Mouse (Mus musculus) stomach, postnatal 0 days (tissue): Measurements from ENCODE around the gene Car12. TPM values are rescaled to one million over a fixed set of nuclear protein-coding genes. Genes with fewer than 3 reads are reported as not detected.

Source experiments
- ATAC-seq: fragments of 200-750 bp; cut with Nextera tagmentation; 2 replicates; pipeline ENCODE4 v1.8.0; 2017; ENCODE audit not compliant: low FRiP score, low TSS enrichment
- DNase-seq: peaks from one replicate; pipeline ENCODE4 v3.0.0-alpha.2; 2016; ENCODE audit warnings: low spot score
- H3K27ac ChIP-seq: fragments of 300-500 bp; sonication (generic); replicated peaks from 2 replicates; pipeline ENCODE4 v1.5.1; 2014; ENCODE audit warnings: mild to moderate bottlenecking, control low read depth
- H3K27me3 ChIP-seq: fragments of 300-500 bp; sonication (generic); 2 replicates; pipeline ENCODE4 v1.6.1; 2014; ENCODE audit warnings: low read length; ENCODE audit not compliant: control insufficient read depth, insufficient read depth
- H3K36me3 ChIP-seq: fragments of 300-500 bp; sonication (generic); 2 replicates; pipeline ENCODE4 v1.6.1; 2014; ENCODE audit warnings: low read length, mixed read lengths; ENCODE audit not compliant: control insufficient read depth, insufficient read depth
- H3K4me1 ChIP-seq: fragments of 300-500 bp; sonication (generic); replicated peaks from 2 replicates; pipeline ENCODE4 v1.6.1; 2014; ENCODE audit warnings: antibody characterized with exemption; ENCODE audit not compliant: control insufficient read depth, insufficient read depth
- H3K4me2 ChIP-seq: fragments of 300-500 bp; sonication (generic); replicated peaks from 2 replicates; pipeline ENCODE4 v1.6.1; 2014; ENCODE audit warnings: low read depth, mild to moderate bottlenecking, control low read depth, moderate library complexity
- H3K4me3 ChIP-seq: fragments of 300-500 bp; sonication (generic); 2 replicates; pipeline ENCODE4 v1.5.1; 2014; ENCODE audit warnings: low read depth, low read length, control low read depth
- H3K9ac ChIP-seq: fragments of 300-500 bp; sonication (generic); 2 replicates; pipeline ENCODE4 v1.6.1; 2014; ENCODE audit warnings: mild to moderate bottlenecking, low read length, control low read depth, mixed read lengths
- H3K9me3 ChIP-seq: fragments of 300-500 bp; sonication (generic); 2 replicates; pipeline ENCODE4 v1.6.1; 2016; ENCODE audit warnings: low read length; ENCODE audit not compliant: control insufficient read depth
- CTCF ChIP-seq: IDR thresholded peaks from 2 replicates; pipeline ENCODE4 v1.5.1; 2016; ENCODE audit warnings: antibody characterized with exemption, low read depth, mild to moderate bottlenecking, moderate library complexity
- EP300 ChIP-seq: optimal IDR thresholded peaks from 2 replicates; pipeline ENCODE3; 2016; ENCODE audit warnings: antibody characterized with exemption
- WGBS: fragments of 180-500 bp; shearing (Covaris S2); extraction: QIAGEN DNeasy Blood & Tissue Kit; methylation state at CpG from one replicate; pipeline ENCODE4 v1.1.7; 2014; 5-methylcytosine and 5-hydroxymethylcytosine counted together
- polyA plus RNA-seq: library from polyadenylated mRNA; unstranded; fragments of >200 nt; fragmentation: Nextera tagmentation; extraction: Ambion mirVana; gene quantifications from 2 replicates; pipeline ENCODE4 v1.2.1, GENCODE M21; 2015

The Car12 gene
- polyA plus RNA-seq, 1 experiment from 2014 or later = 11.3 TPM

DNA sequence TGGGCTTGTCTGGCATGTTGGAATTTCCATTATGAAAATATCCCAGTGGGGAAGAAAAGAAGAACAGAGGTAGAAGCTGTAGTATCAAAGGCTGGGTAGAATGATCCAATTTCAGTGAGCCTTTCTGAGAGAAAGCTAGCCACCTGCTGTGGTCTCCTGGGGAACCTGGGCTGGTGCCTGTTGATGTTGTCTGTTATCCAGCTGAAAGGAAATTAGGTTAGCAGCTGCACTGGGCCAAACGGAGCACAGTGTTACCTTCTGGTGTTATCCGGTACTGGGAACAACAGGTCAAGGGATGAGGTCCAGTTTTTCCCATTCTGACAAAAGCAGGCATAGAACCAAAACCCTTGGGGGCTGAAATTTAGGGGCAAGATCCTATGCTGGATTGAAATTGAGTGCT lies 99.9 kb downstream of the Car12 start:
- H3K27ac ChIP-seq = no peak overlapping the region
- H3K4me2 ChIP-seq = no peak overlapping the region
- H3K27me3 ChIP-seq = no peaks in the 10 kb centered on the region
- no peaks in the 10 kb centered on the region for H3K36me3 ChIP-seq
- H3K4me3 ChIP-seq = no peak overlapping the region
- no peak overlapping the region for H3K9ac ChIP-seq
- TF ChIP-seq EP300 = no peak
- TF ChIP-seq CTCF = no peak
- no peaks in the 10 kb centered on the region for H3K4me1 ChIP-seq
- 55% methylated on average over 2 of the region's 2 CpGs for WGBS
- no peaks in the 10 kb centered on the region for H3K9me3 ChIP-seq
- no peak for ATAC-seq
- no peak for DNase-seq

Other genes with a start within 250 kb of the Car12 start
- 30.8 and 33.8 TPM in 2 replicates for gene Fbxl22, start 199.1 kb upstream of the Car12 start, polyA plus RNA-seq
- 42.2 and 49.2 TPM in 2 replicates for gene Usp3, start 120.5 kb upstream of the Car12 start, polyA plus RNA-seq
- 6.4 and 7.3 TPM in 2 replicates for gene Aph1b, start 81.8 kb downstream of the Car12 start, polyA plus RNA-seq
- 0.12 and 0.23 TPM in 2 replicates for gene Gm10647, start 83.4 kb downstream of the Car12 start, polyA plus RNA-seq
- gene Aph1c, start 121.0 kb downstream of the Car12 start, polyA plus RNA-seq = 3.0 and 3.2 TPM in 2 replicates
- 9.2 and 9.4 TPM in 2 replicates for gene Rab8b, start 206.0 kb downstream of the Car12 start, polyA plus RNA-seq
- 768 and 843 TPM in 2 replicates for gene Rps27l, start 232.4 kb downstream of the Car12 start, polyA plus RNA-seq